Mouse (Mus musculus): Measurements from ENCODE around the gene Ugt1a8. TPM values are rescaled to one million over a fixed set of nuclear protein-coding genes. Genes with fewer than 3 reads are reported as not detected.
"Not testable (repeated sequence)": the region's sequence is repeated elsewhere in the genome, so short reads cannot be mapped to it uniquely, and the experiment has no call there.

Ugt1a8 gene
- polyA plus RNA-seq, 1 experiment from 2014 or later: not detected

DNA sequence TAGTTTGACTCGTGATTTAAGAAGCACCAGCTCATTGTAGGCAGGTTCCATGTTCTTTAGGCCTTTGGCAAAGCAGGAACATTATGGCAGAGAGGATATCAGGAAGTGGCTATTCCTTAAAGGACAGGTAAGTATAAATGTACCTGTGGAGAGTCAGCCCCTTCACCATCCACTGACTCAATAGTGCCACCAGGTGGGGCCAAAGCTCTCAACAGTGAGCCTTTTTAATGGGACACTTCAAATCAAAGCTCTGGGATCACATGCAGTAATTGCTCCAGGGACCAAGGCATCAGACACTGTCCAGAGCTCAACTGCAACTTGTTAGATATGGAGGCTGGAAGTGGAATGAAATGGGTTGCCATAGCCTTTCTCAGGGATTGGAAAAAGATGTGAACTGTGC lies 33.9 kb downstream of the Ugt1a8 start:
- H3K9me3 ChIP-seq; H3K9ac ChIP-seq (replicated peaks); H3K4me2 ChIP-seq (replicated peaks); H3K4me3 ChIP-seq; ATAC-seq (replicated peaks); H3K4me1 ChIP-seq; H3K36me3 ChIP-seq; H3K27me3 ChIP-seq; H3K27ac ChIP-seq (replicated peaks): not testable (repeated sequence)
- no CpG with 5 or more reads among the region's 1 CpGs for WGBS

DNA sequence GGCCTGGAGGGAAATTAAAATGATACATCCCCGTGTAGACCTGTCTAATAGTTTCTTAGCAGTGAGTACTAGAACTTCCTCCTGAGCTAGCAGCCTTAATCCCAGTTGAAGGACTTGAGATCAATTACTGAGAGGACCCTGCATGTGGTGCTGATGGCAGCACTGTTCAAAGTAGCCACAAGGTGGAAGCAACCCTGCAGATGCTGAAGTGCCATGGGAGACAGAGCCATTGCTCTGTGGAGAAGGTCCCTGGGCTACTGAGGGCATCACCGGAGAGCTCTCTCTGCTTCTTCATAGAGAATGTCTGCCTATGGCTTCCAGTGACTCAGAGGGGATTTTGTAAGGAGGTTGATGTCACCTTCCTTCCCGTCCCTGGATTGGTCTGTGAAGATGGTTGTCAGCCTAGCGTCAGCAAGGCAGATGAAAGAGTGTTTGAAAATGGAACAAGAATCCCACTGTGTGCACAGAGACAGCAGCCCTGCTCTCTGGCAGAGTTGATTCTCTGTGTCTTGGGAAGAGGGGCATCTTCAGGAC lies 38.3 kb downstream of the Ugt1a8 start:
- H3K4me1 ChIP-seq; H3K9me3 ChIP-seq; H3K4me2 ChIP-seq (replicated peaks); ATAC-seq (replicated peaks); H3K27ac ChIP-seq (replicated peaks); H3K27me3 ChIP-seq; H3K36me3 ChIP-seq; H3K9ac ChIP-seq (replicated peaks); H3K4me3 ChIP-seq: not testable (repeated sequence)
- WGBS: 75% methylated on average over 4 of the region's 4 CpGs

DNA sequence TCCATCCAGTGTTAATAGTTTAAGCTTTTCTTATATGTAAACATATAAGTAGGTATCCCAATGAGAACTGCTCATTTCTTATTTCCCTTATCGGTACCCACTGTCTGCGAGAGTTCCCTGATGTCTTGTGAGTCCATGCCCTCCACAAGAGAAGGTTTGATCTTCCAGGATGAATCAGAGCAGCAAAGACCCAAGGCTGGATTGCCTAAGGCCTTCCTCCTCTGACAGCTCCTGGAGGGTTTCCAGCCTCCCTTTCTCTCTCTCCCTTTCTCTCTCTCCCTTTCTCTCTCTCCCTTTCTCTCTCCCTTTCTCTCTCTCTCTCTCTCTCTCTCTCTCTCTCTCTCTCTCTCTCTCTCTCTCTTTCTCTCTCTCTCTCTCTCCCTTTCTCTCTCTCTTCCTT lies 41.5 kb downstream of the Ugt1a8 start:
- ATAC-seq (replicated peaks); H3K36me3 ChIP-seq; H3K4me3 ChIP-seq; H3K27ac ChIP-seq (replicated peaks); H3K9me3 ChIP-seq; H3K4me2 ChIP-seq (replicated peaks); H3K27me3 ChIP-seq; H3K9ac ChIP-seq (replicated peaks); H3K4me1 ChIP-seq: not testable (repeated sequence)
- 85% methylated on average over 2 of the region's 2 CpGs for WGBS

DNA sequence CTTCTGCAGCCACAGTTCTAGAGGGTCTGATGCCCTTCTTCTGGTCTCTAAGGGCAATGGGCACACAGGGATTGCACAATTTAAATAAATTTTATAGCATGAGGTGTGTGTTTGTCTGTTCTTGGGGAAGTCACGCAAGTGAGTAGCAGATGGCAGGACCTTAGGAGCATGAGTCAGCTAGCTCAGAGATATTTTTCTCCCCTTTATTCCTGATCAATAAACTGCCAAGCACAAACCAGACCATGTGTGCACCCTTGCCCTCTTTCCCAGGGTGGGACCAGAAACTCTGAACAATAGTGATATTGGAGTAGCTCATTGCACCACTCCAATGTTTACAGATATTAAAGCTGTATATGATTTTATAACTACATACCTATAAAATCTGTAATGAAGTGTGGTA lies 42.6 kb downstream of the Ugt1a8 start:
- not testable (repeated sequence) for H3K4me1 ChIP-seq; H3K4me3 ChIP-seq; H3K27me3 ChIP-seq; H3K27ac ChIP-seq (replicated peaks); H3K9ac ChIP-seq (replicated peaks); H3K36me3 ChIP-seq; H3K4me2 ChIP-seq (replicated peaks); H3K9me3 ChIP-seq; ATAC-seq (replicated peaks)
- 97% methylated on average over 1 of the region's 1 CpGs for WGBS

DNA sequence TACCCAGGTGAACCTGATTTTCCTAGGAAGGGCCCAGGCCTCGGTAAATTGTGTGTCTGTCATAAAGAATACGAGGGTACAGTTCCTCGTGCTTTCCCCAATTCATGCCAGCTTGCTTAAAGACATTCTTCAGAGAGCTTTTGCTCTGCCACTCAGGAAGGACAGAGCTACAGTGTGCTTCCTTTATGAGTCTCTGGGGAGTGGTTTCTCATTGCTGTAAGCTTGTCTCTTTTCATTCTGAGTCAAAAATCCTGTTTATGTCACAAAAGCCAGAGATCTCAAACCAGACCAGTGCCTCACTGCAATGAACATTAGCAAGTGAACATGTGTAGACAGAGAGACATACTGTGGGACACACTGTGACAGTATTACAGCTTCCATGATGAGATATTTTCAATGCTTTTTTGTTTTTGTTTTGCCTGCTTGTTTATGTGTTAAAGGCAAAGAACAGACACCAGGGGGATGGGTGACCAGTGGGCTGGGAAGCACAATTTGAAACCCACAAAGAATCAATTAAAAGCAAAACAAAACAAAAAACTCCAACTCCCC lies 46.4 kb downstream of the Ugt1a8 start:
- Histone ChIP-seq H3K4me3 (no peak overlapping the region), H3K9me3 (no peaks in the 10 kb centered on the region), H3K36me3 (no peaks in the 10 kb centered on the region), H3K27ac (replicated peaks) (peak overlapping the region; percentile 25; the same call in 1 of the 2 replicates), H3K27me3 (no peaks in the 10 kb centered on the region), H3K4me2 (replicated peaks) (no peak overlapping the region), H3K9ac (replicated peaks) (no peak overlapping the region), H3K4me1 (peaks cover 10% of the 10 kb centered on the region)
- 32% methylated on average over 3 of the region's 3 CpGs for WGBS
- ATAC-seq (replicated peaks): 0 out of 2 replicates have a peak, but pooled peaks have one; percentile 11

DNA sequence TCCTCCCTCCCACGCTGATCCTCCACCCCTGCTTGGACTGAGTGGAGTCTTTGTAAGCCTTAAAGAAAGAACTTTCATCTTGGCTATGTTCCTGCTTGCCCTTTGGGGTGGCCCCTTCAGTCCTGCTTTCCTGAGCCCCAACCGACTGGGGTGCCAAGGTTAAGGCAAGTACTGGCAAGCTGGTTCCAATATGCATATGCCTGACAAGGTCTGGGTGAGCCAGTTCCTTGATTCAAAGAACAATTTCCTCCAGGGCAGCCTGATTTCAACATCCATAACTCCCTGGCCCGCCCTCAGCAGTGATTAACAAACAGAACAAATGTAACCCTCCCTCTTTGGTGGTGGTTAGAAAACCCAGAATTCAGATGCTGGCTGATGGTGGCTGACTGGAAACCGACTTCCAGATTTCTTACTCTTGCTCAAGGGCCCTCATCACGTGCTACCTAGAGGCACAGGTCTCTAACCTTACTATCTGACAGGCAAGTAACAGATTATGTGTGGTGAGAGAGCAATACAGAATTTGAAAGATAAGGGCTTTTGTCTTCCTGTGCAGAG lies 46.9 kb downstream of the Ugt1a8 start, which contains the start of gene Ugt1a6a:
Ugt1a6a (plus strand) TSS at position 353 of the 555 bp plus-strand sequence.
- H3K27ac ChIP-seq (replicated peaks): peak within 1 kb of the TSS; percentile 25; the same call in 1 of the 2 replicates
- H3K9ac ChIP-seq (replicated peaks); H3K9me3 ChIP-seq; H3K4me3 ChIP-seq; H3K36me3 ChIP-seq; H3K27me3 ChIP-seq; H3K4me1 ChIP-seq; H3K4me2 ChIP-seq (replicated peaks): not testable (repeated sequence)
- WGBS: 21% methylated on average over 5 of the region's 5 CpGs
- ATAC-seq (replicated peaks): peak; percentile 72

DNA sequence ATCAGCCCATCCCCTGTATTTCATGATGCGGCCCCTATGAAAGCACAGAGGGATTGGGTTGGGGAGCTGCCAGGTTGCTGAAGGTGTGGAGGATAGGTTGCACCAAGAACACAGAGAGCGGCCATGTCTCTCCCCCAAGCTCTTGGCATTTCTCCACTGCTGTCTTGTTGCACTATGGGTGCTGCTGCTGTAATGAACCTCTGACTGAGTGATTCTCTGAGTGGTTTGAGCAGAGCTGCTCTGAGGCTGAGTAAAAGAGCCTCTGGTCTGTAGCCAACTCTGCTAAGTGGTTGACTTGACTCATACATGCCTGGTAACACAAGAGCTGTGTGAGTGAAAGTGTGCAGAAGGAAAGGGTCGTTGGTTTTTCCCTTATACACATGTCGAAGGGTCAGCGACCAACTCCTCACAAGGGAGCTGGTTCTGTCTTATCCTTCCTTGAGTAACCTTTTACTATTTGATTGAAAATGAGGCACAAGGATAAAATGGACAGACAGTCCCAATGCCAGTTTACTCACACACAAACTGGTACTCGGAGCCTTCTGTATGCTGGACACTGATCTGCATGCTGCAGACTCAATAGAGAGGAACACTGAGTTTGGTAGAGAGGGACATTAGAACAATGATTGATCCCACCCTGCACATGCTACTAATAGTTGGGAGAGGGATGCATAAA lies 47.8 kb downstream of the Ugt1a8 start:
- not testable (repeated sequence) for H3K27ac ChIP-seq (replicated peaks); H3K36me3 ChIP-seq; H3K9me3 ChIP-seq; ATAC-seq (replicated peaks); H3K9ac ChIP-seq (replicated peaks); H3K27me3 ChIP-seq; H3K4me2 ChIP-seq (replicated peaks); H3K4me1 ChIP-seq; H3K4me3 ChIP-seq
- whole genome bisulfite sequencing: 84% methylated on average over 5 of the region's 6 CpGs

DNA sequence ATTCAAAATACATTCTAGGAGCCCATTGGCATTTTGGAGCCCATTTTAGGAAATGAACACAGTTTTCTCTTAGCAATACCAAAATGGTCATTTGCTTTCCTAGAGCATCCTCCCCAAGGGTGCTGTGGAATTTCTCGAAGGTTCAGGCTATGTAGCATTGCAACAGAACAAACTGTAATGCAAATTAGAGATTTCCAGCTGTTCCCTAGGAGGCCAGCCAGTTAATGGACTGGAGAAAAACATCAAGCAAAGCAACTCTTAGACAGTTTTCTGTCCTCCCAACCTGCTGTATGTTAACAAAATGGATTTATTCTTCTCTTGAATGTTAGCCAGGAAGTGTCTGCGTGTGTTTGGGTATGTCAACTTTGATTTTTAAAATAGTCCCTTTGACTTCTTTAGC lies 49.0 kb downstream of the Ugt1a8 start:
- 78% methylated on average over 2 of the region's 2 CpGs for WGBS
- H3K4me3 ChIP-seq: no peak overlapping the region
- no peaks in the 10 kb centered on the region for H3K27me3 ChIP-seq
- no peak overlapping the region for H3K9ac ChIP-seq (replicated peaks)
- peaks cover 10% of the 10 kb centered on the region for H3K4me1 ChIP-seq
- no peak overlapping the region for H3K27ac ChIP-seq (replicated peaks)
- H3K36me3 ChIP-seq: no peaks in the 10 kb centered on the region
- ATAC-seq (replicated peaks): no peak
- H3K4me2 ChIP-seq (replicated peaks): no peak overlapping the region
- no peaks in the 10 kb centered on the region for H3K9me3 ChIP-seq

DNA sequence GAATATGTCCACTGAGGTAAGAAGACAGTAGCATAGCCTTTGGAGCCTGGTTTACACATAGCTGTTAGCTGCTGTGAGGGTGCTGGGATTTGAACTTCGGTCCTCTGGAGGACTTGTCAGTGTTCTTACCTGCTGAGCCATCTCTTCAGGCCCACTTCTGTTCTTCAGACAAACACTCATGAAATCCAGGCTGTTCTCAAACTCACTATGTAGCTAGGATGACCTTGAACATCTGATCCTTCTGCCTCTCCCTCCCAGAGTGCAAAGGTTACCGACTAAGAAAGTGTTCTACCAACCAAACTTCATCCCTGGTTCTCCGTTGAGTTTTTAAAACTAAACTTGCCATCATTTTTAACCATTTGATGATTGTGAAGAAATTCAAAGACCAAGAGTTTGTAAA lies 49.7 kb downstream of the Ugt1a8 start:
- Histone ChIP-seq H3K36me3 (no peaks in the 10 kb centered on the region), H3K27me3 (no peaks in the 10 kb centered on the region), H3K27ac (replicated peaks) (no peak overlapping the region), H3K4me1 (peaks cover 10% of the 10 kb centered on the region), H3K9me3 (no peaks in the 10 kb centered on the region), H3K4me2 (replicated peaks) (no peak overlapping the region), H3K4me3 (no peak overlapping the region), H3K9ac (replicated peaks) (no peak overlapping the region)
- WGBS: 89% methylated on average over 3 of the region's 3 CpGs
- ATAC-seq (replicated peaks): no peak

DNA sequence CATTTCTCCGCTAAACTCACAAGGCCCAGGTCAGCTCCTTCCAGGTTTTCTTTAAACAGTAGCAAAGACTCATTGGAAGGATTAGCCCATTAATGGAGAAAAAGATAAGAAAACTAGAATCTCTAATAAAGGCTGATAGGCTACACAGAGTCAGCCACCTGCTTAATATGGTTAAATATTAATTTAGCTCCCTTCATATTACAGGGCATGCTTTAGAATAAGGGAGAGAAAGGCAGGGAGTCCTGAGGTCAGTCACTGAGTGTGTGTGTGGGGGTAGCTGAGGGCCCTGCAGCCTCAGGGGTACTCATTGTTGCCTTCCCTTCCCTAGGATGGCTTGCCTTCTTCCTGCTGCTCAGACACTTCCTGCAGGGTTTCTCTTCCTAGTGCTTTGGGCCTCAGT lies 50.5 kb downstream of the Ugt1a8 start:
- Histone ChIP-seq H3K27me3 (no peaks in the 10 kb centered on the region), H3K4me3 (no peak overlapping the region), H3K9me3 (no peaks in the 10 kb centered on the region), H3K4me1 (peaks cover 10% of the 10 kb centered on the region), H3K9ac (replicated peaks) (no peak overlapping the region), H3K4me2 (replicated peaks) (no peak overlapping the region), H3K27ac (replicated peaks) (no peak overlapping the region), H3K36me3 (no peaks in the 10 kb centered on the region)
- ATAC-seq (replicated peaks): no peak
- WGBS: 90% methylated on average over 1 of the region's 1 CpGs

DNA sequence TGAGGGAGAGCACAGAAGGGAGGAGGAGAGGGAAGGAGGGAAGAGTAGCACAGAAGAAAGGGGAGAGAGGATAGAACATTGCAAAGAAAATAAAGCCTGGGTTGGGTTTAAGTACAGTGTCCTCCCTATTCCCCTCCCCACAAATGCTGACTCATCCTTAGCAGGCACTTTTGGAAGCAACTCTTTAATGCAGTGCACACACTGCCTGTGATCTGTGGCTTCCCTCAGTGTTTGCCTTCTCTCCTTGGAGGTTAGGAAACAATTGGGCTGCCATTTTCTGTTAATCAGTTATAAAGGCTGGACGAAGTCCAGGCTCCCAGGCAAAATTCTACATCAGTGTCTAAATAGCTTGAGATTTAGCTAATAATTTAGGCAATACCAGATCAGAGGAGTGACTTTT lies 52.9 kb downstream of the Ugt1a8 start:
- H3K4me1 ChIP-seq; H3K27ac ChIP-seq (replicated peaks); H3K9ac ChIP-seq (replicated peaks); H3K4me3 ChIP-seq; H3K27me3 ChIP-seq; H3K36me3 ChIP-seq; H3K9me3 ChIP-seq; ATAC-seq (replicated peaks); H3K4me2 ChIP-seq (replicated peaks): not testable (repeated sequence)
- WGBS: 55% methylated on average over 1 of the region's 1 CpGs

DNA sequence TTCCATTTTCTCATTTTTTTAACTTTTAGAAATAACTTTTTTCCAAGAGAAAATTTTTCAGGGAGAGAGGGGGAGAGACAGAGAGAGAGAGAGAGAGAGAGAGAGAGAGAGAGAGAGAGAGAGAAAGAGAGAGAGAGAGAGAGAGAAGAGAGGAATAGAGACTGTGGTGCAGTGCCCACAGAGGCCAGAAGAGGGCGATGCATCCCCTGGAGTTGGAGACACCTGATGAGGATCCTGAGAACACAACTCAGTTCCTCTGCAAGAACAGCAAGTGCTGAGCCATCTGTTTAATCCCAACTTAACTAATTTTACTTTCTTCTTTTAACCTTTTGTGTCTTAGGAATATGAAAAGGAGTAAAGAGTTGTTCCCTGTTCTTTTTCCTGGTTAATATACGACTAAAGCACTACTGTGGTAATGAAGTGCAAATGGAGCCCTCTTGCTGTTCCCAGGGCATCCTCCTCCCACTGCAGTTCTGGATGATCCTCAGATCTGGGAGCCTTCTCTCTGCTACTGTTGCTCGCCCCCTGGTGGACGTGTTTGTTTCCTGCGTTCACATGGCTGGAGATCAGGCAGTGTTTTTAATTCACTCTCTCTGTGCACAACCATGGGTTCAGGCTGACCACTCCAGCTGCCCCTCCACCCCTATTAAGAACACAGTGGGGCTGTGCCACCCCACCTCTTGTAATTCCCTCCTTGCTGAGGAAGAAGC lies 56.5 kb downstream of the Ugt1a8 start:
- H3K4me3 ChIP-seq; H3K4me1 ChIP-seq; H3K9ac ChIP-seq (replicated peaks); H3K36me3 ChIP-seq; H3K9me3 ChIP-seq; H3K4me2 ChIP-seq (replicated peaks); H3K27me3 ChIP-seq; H3K27ac ChIP-seq (replicated peaks): not testable (repeated sequence)
- 0 out of 2 replicates have a peak, but pooled peaks have one; percentile 19 for ATAC-seq (replicated peaks)
- 1% methylated on average over 5 of the region's 5 CpGs for WGBS
